Mouse (Mus musculus) olfactory bulb, adult 2 months (tissue): ENCODE measurements around the gene Fndc3b.

Source experiments
- CTCF ChIP-seq: fragments of 200-500 bp; IDR thresholded peaks from 2 replicates; pipeline ENCODE4 v1.5.1; 2012; ENCODE audit warnings: low read depth, mild to moderate bottlenecking, low read length, moderate library complexity; ENCODE audit not compliant: insufficient read depth
- POLR2A ChIP-seq: fragments of 200-500 bp; IDR thresholded peaks from 2 replicates; pipeline ENCODE4 v1.6.1; 2012; ENCODE audit warnings: mild to moderate bottlenecking, low read depth, low read length, moderate library complexity; ENCODE audit not compliant: insufficient read depth

DNA sequence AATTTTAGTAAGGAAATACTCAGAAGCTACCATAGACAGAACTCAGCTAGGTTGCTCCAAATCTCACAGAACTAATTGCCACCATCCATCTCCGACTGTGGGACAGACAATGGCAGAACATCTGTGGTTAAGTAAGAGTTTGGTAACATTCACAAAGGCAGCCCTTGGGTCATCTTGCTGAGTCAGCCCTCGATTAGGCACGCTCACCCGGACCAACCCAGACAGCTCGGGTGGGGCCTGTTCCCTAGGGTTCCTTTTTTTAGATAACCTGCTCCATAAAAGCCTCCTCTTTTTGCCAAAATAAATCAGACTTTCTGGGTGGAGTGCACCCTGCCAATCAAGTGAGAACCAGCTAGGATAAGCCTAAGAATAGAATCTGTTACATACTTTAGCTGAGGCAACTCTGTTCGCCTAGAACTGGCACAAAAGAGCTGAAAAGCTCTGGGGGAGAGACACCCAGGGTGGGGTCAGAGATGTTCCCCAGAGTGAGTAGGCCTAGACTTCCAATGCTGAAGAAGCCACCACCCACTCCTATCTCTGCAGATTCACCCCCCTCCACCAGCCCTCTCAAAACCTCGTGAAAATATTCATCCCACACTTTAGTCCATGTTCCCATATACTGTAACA lies 54.2 kb downstream of the Fndc3b start:
- no peak for TF ChIP-seq POLR2A
- no peak for TF ChIP-seq CTCF
